Mouse (Mus musculus): ENCODE results near the gene Neu3.

DNA sequence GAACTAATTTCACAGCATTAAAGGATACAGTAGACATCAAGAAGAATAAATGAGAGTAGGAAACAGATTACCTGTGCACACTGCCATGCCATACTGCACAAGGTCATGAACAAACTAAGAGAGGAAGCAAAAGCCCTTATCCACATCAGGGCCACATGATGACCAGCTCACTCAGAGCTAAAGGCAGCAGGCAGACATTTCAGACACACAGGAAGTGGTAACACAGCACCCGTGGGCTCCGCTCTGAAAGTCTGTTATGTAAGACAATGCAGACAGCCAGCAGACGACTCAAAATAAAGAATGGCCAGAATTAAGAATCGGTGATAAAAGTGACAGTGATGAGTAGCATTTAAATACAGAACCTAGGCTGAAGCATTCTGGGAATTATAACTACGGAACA, 46.8 kb downstream of the Neu3 start:
- no peak for TF ChIP-seq CTCF (IDR thresholded peaks at IDR 0.05; ENCODE audit: borderline replicate concordance, control insufficient read depth, extremely low read depth, insufficient read depth, low read length, poor library complexity)
- no peak for TF ChIP-seq POLR2A (IDR thresholded peaks at IDR 0.05; ENCODE audit: control insufficient read depth, extremely low read depth, insufficient read depth, low read length, poor library complexity)

Measured in thymus, adult 2 months (tissue).